ENCODE assay signal across 8 mouse cellular contexts in the genomic region with DNA sequence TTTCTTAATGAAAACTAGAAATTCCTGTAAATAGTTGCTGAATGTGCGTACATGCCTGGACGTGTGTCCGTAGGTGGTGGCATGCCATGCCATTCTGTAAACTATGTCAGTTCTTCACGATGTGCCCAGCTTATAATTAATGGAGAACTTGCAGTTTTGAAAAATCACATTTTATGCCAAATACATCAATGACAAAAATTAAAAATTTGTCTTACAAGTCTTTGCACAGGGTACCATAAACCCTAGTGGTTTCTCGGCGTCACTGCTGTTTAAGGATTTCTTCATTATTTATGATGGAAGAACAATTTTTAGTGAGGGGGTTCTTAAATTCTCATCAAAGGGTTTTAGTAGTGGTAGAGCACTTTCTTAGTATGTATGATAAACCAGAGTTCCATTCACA. TPM values are rescaled to one million over a fixed set of nuclear protein-coding genes. Genes with fewer than 3 reads are reported as not detected.
DNase-seq lines count a peak whose midpoint lies in the region; ATAC-seq and TF ChIP-seq lines count a peak whose summit lies in the region.

No protein-coding gene starts in this region.

- DNase-seq in MEL (ENCODE audit: low read depth, low spot score): peak; percentile 60
- DNase-seq in forebrain, embryonic 11.5 days (ENCODE audit: low spot score): no peak
- DNase-seq in liver, embryonic 13.5 days: no peak
- DNase-seq in gastrocnemius, adult 8-10 months (ENCODE audit: low spot score in 2 of 2): no peak
- DNase-seq in right cerebral cortex, adult 18-20 months: no peak

- TF ChIP-seq POLR2A in MEL (IDR thresholded peaks at IDR 0.05; ENCODE audit: control insufficient read depth in 1 of 2, insufficient read depth in 1 of 2, low read depth in 1 of 2, low read length in 2 of 2, poor library complexity in 1 of 2): no peak

- peak overlapping the region; percentile 91 for H3K9ac ChIP-seq in MEL (ENCODE audit: control insufficient read depth, low read depth, low read length, poor library complexity, severe bottlenecking)
- peak overlapping the region; percentile 93; the same call in 1 of the 2 replicates for H3K9ac ChIP-seq in forebrain, embryonic 11.5 days (ENCODE audit: low read length)
- H3K9ac ChIP-seq in liver, embryonic 13.5 days: peak overlapping the region; percentile 90

- no peaks in the 10 kb centered on the region for H3K36me3 ChIP-seq in erythroblast, embryonic 14.5 days (ENCODE audit: control insufficient read depth)
- H3K36me3 ChIP-seq in MEL (ENCODE audit: control insufficient read depth in 1 of 2, insufficient read depth in 2 of 2, low read length in 2 of 2): peaks cover 0 to 10% of the 10 kb centered on the region in 2 experiments; a peak in 2 of 4 replicates
- no peaks in the 10 kb centered on the region for H3K36me3 ChIP-seq in forebrain, embryonic 11.5 days (ENCODE audit: control insufficient read depth, insufficient read depth, low read length)
- H3K36me3 ChIP-seq in liver, embryonic 13.5 days: no peaks in the 10 kb centered on the region

- H3K27me3 ChIP-seq in erythroblast, embryonic 14.5 days (ENCODE audit: control insufficient read depth): no peaks in the 10 kb centered on the region
- H3K27me3 ChIP-seq in MEL (ENCODE audit: control insufficient read depth in 1 of 2, insufficient read depth in 2 of 2, low read length in 2 of 2): no peaks in the 10 kb centered on the region
- H3K27me3 ChIP-seq in forebrain, embryonic 11.5 days (ENCODE audit: control insufficient read depth, insufficient read depth, low read length): no peaks in the 10 kb centered on the region
- H3K27me3 ChIP-seq in liver, embryonic 13.5 days: no peaks in the 10 kb centered on the region

- no peaks in the 10 kb centered on the region for H3K9me3 ChIP-seq in erythroblast, embryonic 14.5 days (ENCODE audit: control insufficient read depth, low read length)
- no peaks in the 10 kb centered on the region for H3K9me3 ChIP-seq in MEL (replicated peaks; ENCODE audit: insufficient read depth, low read length)
- H3K9me3 ChIP-seq in forebrain, embryonic 11.5 days (ENCODE audit: control insufficient read depth, low read length): no peaks in the 10 kb centered on the region
- H3K9me3 ChIP-seq in liver, embryonic 13.5 days (replicated peaks): no peaks in the 10 kb centered on the region

- H3K4me2 ChIP-seq in forebrain, embryonic 11.5 days (ENCODE audit: low read depth, low read length, severe bottlenecking): peak overlapping the region; percentile 54
- peak overlapping the region; percentile 88 for H3K4me2 ChIP-seq in liver, embryonic 13.5 days

- H3K4me3 ChIP-seq in erythroblast, embryonic 14.5 days (replicated peaks): peak overlapping the region; percentile 85
- peak overlapping the region; percentile 74 to 98 for H3K4me3 ChIP-seq in MEL (ENCODE audit: control insufficient read depth in 1 of 2, insufficient read depth in 1 of 2, low read depth in 2 of 2, low read length in 2 of 2)
- H3K4me3 ChIP-seq in forebrain, embryonic 11.5 days (ENCODE audit: low read depth, low read length): peak overlapping the region; percentile 72
- peak overlapping the region; percentile 91 for H3K4me3 ChIP-seq in liver, embryonic 13.5 days (replicated peaks)

- H3K4me1 ChIP-seq in erythroblast, embryonic 14.5 days (ENCODE audit: control insufficient read depth): peaks cover 17% of the 10 kb centered on the region
- H3K4me1 ChIP-seq in MEL (ENCODE audit: control insufficient read depth in 1 of 2, insufficient read depth in 2 of 2, low read length in 2 of 2): peaks cover 2 to 5% of the 10 kb centered on the region in 2 experiments; a peak in 3 of 4 replicates
- H3K4me1 ChIP-seq in forebrain, embryonic 11.5 days (replicated peaks; ENCODE audit: control insufficient read depth, insufficient read depth, low read length): no peaks in the 10 kb centered on the region
- peaks cover 12% of the 10 kb centered on the region for H3K4me1 ChIP-seq in liver, embryonic 13.5 days (replicated peaks)

- peaks cover 2% of the 10 kb centered on the region; the same call in 1 of the 2 replicates for H3K79me2 ChIP-seq in MEL (ENCODE audit: control insufficient read depth, insufficient read depth, low read length, poor library complexity)

- no peak for TF ChIP-seq EP300 in MEL (IDR thresholded peaks at IDR 0.05; ENCODE audit: low read depth in 1 of 2, low read length in 2 of 2)

- H3K27ac ChIP-seq in MEL (ENCODE audit: control insufficient read depth, low read depth, low read length): no peak overlapping the region
- no peak overlapping the region for H3K27ac ChIP-seq in forebrain, embryonic 11.5 days (ENCODE audit: low read depth, low read length)
- H3K27ac ChIP-seq in liver, embryonic 13.5 days: peak overlapping the region; percentile 89; the same call in 1 of the 2 replicates

- peak in 2 of 3 experiments; percentile 40 to 48; a peak in 3 of 6 replicates for TF ChIP-seq CTCF in MEL (IDR thresholded peaks at IDR 0.05 in 2 of 3, conservative IDR thresholded peaks at IDR 0.05 in 1 of 3; ENCODE audit: control insufficient read depth in 1 of 3, insufficient read depth in 1 of 3, low read depth in 2 of 3, low read length in 3 of 3, poor library complexity in 1 of 3, severe bottlenecking in 1 of 3)

- ATAC-seq in erythroblast, adult 5-6 weeks (replicated peaks; ENCODE audit: low FRiP score, poor library complexity, severe bottlenecking): no peak
- no peak for ATAC-seq in forebrain, embryonic 11.5 days (replicated peaks; ENCODE audit: low FRiP score)
- ATAC-seq in liver, embryonic 13.5 days (ENCODE audit: low read depth): no peak
- ATAC-seq in cerebellum, adult (ENCODE audit: insufficient number of reproducible peaks, low FRiP score, low TSS enrichment): no peak

- TF ChIP-seq RAD21 in MEL (IDR thresholded peaks at IDR 0.05; ENCODE audit: low read depth, low read length): no peak; the same call in 1 of the 2 replicates

- 41% methylated on average over 6 of the region's 6 CpGs for WGBS in forebrain, embryonic 11.5 days
- 43% methylated on average over 6 of the region's 6 CpGs for WGBS in liver, embryonic 13.5 days (ENCODE audit: insufficient replicate concordance)

TF ChIP-seq in MEL, 35 proteins besides CTCF, POLR2A, EP300 and RAD21:
- TF ChIP-seq SMC3 (IDR thresholded peaks at IDR 0.05; ENCODE audit: low read depth, low read length) (peak; percentile 25), MXI1 (IDR thresholded peaks at IDR 0.05; ENCODE audit: low read depth, low read length) (0 out of 2 replicates have a peak, but pooled peaks have one; percentile 19), TCF12 (IDR thresholded peaks at IDR 0.05; ENCODE audit: low read depth, low read length) (no peak)

RNA-seq across cellular contexts. Expression of a gene that starts 1.2 kb away (rescaled TPM):
- polyA plus RNA-seq in erythroblast, embryonic 14.5 days (2012): 0.04 and 0.23 TPM in 2 replicates
- total RNA-seq in erythroblast, adult 5-6 weeks (2015; ENCODE audit: low replicate concordance): 1.9 and 2.7 TPM in 2 replicates
- total RNA-seq in erythroblast, adult 5-6 weeks (2017; ENCODE audit: low replicate concordance): 2.5 and 6.0 TPM in 2 replicates
- 8.0 and 8.2 TPM in 2 replicates for total RNA-seq in MEL (2012; rRNA removed)
- 1 to 10 TPM in 1 of 2 experiments, not detected in 1; 8.5 TPM for polyA plus RNA-seq in MEL (2012; ENCODE audit: insufficient read depth in 1 of 2, insufficient read length in 2 of 2, low read depth in 1 of 2, low replicate concordance in 2 of 2, missing spikeins in 1 of 2)
- 36.0 and 40.9 TPM in 2 replicates for polyA plus RNA-seq in forebrain, embryonic 11.5 days (2014; fragmentation: Nextera tagmentation; extraction: Ambion mirVana)
- polyA plus RNA-seq in liver, embryonic 13.5 days (2015; fragmentation: Nextera tagmentation; extraction: Ambion mirVana): 5.9 and 6.9 TPM in 2 replicates
- 10 to 100 TPM in 3 of 4 experiments, 1 to 10 TPM in 1; 9.1 to 16.4 (median 13.7) TPM for total RNA-seq in gastrocnemius, adult 8-10 months (2022)

RNA-seq across cellular contexts. Expression of a gene that starts 29.9 kb away (rescaled TPM):
- polyA plus RNA-seq in erythroblast, embryonic 14.5 days (2012): 0.06 TPM in 1 of 2 replicates, not detected in the other
- total RNA-seq in erythroblast, adult 5-6 weeks (2015; ENCODE audit: low replicate concordance): 3.1 and 4.0 TPM in 2 replicates
- total RNA-seq in erythroblast, adult 5-6 weeks (2017; ENCODE audit: low replicate concordance): 0.56 and 0.94 TPM in 2 replicates
- total RNA-seq in MEL (2012; rRNA removed): 11.8 and 16.7 TPM in 2 replicates
- 10 to 100 TPM in 1 of 2 experiments, not detected in 1; 27.2 TPM for polyA plus RNA-seq in MEL (2012; ENCODE audit: insufficient read depth in 1 of 2, insufficient read length in 2 of 2, low read depth in 1 of 2, low replicate concordance in 2 of 2, missing spikeins in 1 of 2)
- polyA plus RNA-seq in forebrain, embryonic 11.5 days (2014; fragmentation: Nextera tagmentation; extraction: Ambion mirVana): 27.6 and 32.1 TPM in 2 replicates
- polyA plus RNA-seq in liver, embryonic 13.5 days (2015; fragmentation: Nextera tagmentation; extraction: Ambion mirVana): 4.4 and 5.6 TPM in 2 replicates
- 1 to 10 TPM; 6.5 to 8.4 (median 7.0) TPM for total RNA-seq in gastrocnemius, adult 8-10 months (2022)

RNA-seq across cellular contexts. Expression of a gene that starts 30.1 kb away (rescaled TPM):
- polyA plus RNA-seq in erythroblast, embryonic 14.5 days (2012): 0.10 TPM in 1 of 2 replicates, not detected in the other
- total RNA-seq in erythroblast, adult 5-6 weeks (2015; ENCODE audit: low replicate concordance): 3.7 and 4.6 TPM in 2 replicates
- total RNA-seq in erythroblast, adult 5-6 weeks (2017; ENCODE audit: low replicate concordance): 2.5 and 3.5 TPM in 2 replicates
- 16.7 and 17.6 TPM in 2 replicates for total RNA-seq in MEL (2012; rRNA removed)
- polyA plus RNA-seq in MEL (2012; ENCODE audit: insufficient read depth in 1 of 2, insufficient read length in 2 of 2, low read depth in 1 of 2, low replicate concordance in 2 of 2, missing spikeins in 1 of 2): 10 to 100 TPM in 1 of 2 experiments, not detected in 1; 28.7 TPM
- 62.0 and 63.5 TPM in 2 replicates for polyA plus RNA-seq in forebrain, embryonic 11.5 days (2014; fragmentation: Nextera tagmentation; extraction: Ambion mirVana)
- polyA plus RNA-seq in liver, embryonic 13.5 days (2015; fragmentation: Nextera tagmentation; extraction: Ambion mirVana): 21.6 and 24.1 TPM in 2 replicates
- 1 to 10 TPM; 3.3 to 4.4 (median 4.3) TPM for total RNA-seq in gastrocnemius, adult 8-10 months (2022)

RNA-seq across cellular contexts. Expression of a gene that starts 46.5 kb away (rescaled TPM):
- polyA plus RNA-seq in erythroblast, embryonic 14.5 days (2012): 0.37 and 0.63 TPM in 2 replicates
- 15.7 and 32.3 TPM in 2 replicates for total RNA-seq in erythroblast, adult 5-6 weeks (2015; ENCODE audit: low replicate concordance)
- 12.8 and 21.7 TPM in 2 replicates for total RNA-seq in erythroblast, adult 5-6 weeks (2017; ENCODE audit: low replicate concordance)
- total RNA-seq in MEL (2012; rRNA removed): 85.4 and 88.2 TPM in 2 replicates
- polyA plus RNA-seq in MEL (2012; ENCODE audit: insufficient read depth in 1 of 2, insufficient read length in 2 of 2, low read depth in 1 of 2, low replicate concordance in 2 of 2, missing spikeins in 1 of 2): 100 to 1,000 TPM in 1 of 2 experiments, not detected in 1; 115 TPM
- 116 and 123 TPM in 2 replicates for polyA plus RNA-seq in forebrain, embryonic 11.5 days (2014; fragmentation: Nextera tagmentation; extraction: Ambion mirVana)
- polyA plus RNA-seq in liver, embryonic 13.5 days (2015; fragmentation: Nextera tagmentation; extraction: Ambion mirVana): 80.3 and 89.4 TPM in 2 replicates
- 1 to 10 TPM; 4.1 to 5.8 (median 4.5) TPM for total RNA-seq in gastrocnemius, adult 8-10 months (2022)

Comparison
In these comparisons a context has a peak if more than half of its experiments do, and no peak if none do; other contexts are left out.
1. RNA of a gene that starts 30.1 kb away (polyA plus RNA-seq): 62.0 to 63.5 TPM in forebrain, embryonic 11.5 days, 28.7 TPM in MEL and 21.6 to 24.1 TPM in liver, embryonic 13.5 days; 0.10 TPM in erythroblast, embryonic 14.5 days; every median in the first group is over 10 times any median in the second.
2. Peak in every context shown above with its lines, with median percentiles within 50 percentile points of each other: H3K4me3 ChIP-seq and H3K9ac ChIP-seq.